Mouse (Mus musculus) leukemia stem cell, adult 10-12 weeks (primary cell): Measurements from ENCODE around the gene C87977. TPM values are rescaled to one million over a fixed set of nuclear protein-coding genes. Genes with fewer than 3 reads are reported as not detected.

Experiments used
- polyA plus RNA-seq: library from polyadenylated mRNA; stranded (reverse); fragments of >175 nt; gene quantifications from 2 replicates; pipeline ENCODE4 v1.2.3, GENCODE M21; 2012; ENCODE audit warnings: low replicate concordance

Gene C87977
- not detected in 2 replicates for polyA plus RNA-seq

DNA sequence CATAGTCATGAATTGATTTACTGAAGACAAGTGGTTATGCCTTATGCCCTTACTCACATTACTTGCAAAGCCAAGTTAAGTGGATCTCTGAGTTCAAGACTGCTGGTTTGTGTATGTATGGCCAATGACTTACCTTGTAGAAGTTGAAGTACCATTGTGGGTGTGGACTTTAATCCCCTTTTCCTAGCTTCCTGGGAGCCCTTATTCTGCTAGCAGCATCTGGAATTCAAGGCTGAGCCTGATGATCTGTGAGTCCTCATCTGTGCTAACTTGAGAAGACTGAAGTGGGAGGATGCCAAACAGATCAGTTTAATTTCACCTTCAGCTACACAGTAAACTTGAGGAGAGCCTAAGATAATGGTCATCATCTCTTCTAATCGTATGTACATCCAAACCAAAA is at the start of gene C87977:
Gene C87977, minus strand, starts transcription at position 101 of the 400 bp plus-strand sequence.

DNA sequence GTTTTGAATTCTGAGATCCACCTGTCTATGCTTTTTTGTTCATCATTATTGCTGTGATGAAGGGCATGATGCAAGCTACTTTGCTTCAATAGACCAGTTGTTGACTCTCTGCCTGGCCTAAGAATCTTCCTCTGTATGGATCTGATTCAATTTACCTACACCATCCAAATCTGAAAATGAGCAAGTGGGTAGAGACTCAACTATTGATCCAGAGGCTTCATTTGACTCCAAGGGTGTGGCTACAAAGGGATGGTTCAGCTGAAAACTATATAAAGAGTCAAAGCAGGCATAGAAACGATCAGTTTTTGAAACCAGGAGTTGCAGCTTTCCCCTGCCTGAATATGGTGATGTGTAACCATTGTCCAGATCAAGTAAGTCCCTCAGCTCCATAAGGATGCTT is 22.7 kb downstream of the C87977 start, which contains the start of gene Oog2:
Gene Oog2, plus strand, starts transcription at position 301 of the 400 bp plus-strand sequence.

DNA sequence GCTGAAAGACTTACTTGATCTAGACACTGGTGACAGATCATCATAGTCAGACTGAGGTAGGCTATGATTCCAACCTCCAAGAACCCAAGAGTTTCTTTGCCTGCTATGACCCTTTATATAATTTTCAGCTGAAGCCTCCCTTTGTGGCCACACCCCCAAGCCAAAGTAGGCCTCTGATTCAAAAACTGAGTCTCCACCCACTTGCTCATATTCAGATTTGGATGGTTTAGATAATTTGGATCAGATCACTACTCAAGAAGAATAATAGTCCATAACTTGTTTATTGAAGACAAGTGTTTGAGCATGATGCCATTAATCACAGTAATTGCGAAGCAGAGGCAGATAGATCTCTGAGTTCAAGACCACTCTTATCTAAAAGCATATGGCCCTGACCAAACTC is 50.6 kb downstream of the C87977 start, which contains the start of gene Oog3:
Gene Oog3, minus strand, starts transcription at position 101 of the 400 bp plus-strand sequence.

Other genes starting within 250 kb of the C87977 start
- not detected in 2 replicates for gene Gm13101, start 246.4 kb downstream of the C87977 start, polyA plus RNA-seq
- not detected in 2 replicates for gene Pramef17, start 218.9 kb downstream of the C87977 start, polyA plus RNA-seq
- gene Pramel4, start 154.2 kb downstream of the C87977 start, polyA plus RNA-seq, result not detected in 2 replicates
- gene Gm13102, start 106.8 kb downstream of the C87977 start, polyA plus RNA-seq, result not detected in 2 replicates
- not detected in 2 replicates for gene Oog3, start 50.7 kb downstream of the C87977 start, polyA plus RNA-seq
- gene Oog2, start 22.6 kb downstream of the C87977 start, polyA plus RNA-seq, result not detected in 2 replicates
- not detected in 2 replicates for gene Pramel5, start 67.2 kb upstream of the C87977 start, polyA plus RNA-seq
- gene Gm13128, start 116.9 kb upstream of the C87977 start, polyA plus RNA-seq, result not detected in 2 replicates
- gene Gm13119, start 144.6 kb upstream of the C87977 start, polyA plus RNA-seq, result not detected in 2 replicates
- not detected in 2 replicates for gene Pramef20, start 164.6 kb upstream of the C87977 start, polyA plus RNA-seq
- gene Pramef12, start 195.1 kb upstream of the C87977 start, polyA plus RNA-seq, result not detected in 2 replicates
- not detected in 2 replicates for gene 1700012P22Rik, start 225.5 kb upstream of the C87977 start, polyA plus RNA-seq
- gene Gm9944, start 240.0 kb upstream of the C87977 start, polyA plus RNA-seq, result not detected in 2 replicates